Mouse (Mus musculus): ENCODE data around the gene Pxdn. TPM values are rescaled to one million over a fixed set of nuclear protein-coding genes. Genes with fewer than 3 reads are reported as not detected.

Pxdn gene
- polyA plus RNA-seq, 1 experiment from 2014 or later = not detected

DNA sequence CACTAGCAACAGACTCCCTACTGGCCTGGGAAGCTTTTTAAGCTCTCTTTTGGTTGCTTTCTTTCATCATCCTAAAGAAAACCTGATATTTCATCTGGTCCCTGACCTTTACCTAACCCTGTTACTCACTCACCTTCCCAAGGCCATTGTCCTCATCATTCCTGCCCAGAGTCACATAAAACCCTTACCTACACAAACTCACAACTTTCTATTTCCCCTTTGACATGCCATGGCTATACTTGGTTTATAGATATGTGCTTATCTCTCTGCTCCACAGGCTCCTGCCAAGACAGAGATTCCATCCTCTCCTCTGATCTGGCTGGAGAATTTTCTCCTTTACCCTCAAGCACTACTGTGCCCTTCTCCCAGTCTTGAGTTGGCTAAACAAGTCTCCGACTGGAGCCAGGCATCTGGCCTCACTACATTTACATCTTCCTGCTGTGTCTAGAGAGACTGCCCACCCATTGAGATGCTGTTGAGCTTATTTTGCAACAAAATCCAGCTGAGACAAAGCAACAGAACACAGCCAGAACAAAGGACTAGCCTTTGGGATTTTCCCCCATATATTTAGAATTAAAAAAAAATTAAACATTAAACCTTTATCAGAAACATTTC lies 124.2 kb downstream of the Pxdn start:
- 38% methylated on average over 1 of the region's 1 CpGs for WGBS (ENCODE audit: missing documents)
- Histone ChIP-seq H3K79me2 (ENCODE audit: inconsistent target) (no peaks in the 10 kb centered on the region), H3K4me3 (ENCODE audit: inconsistent target) (no peak overlapping the region), H3K27ac (no peak overlapping the region), H3K36me3 (ENCODE audit: inconsistent target) (no peaks in the 10 kb centered on the region)

DNA sequence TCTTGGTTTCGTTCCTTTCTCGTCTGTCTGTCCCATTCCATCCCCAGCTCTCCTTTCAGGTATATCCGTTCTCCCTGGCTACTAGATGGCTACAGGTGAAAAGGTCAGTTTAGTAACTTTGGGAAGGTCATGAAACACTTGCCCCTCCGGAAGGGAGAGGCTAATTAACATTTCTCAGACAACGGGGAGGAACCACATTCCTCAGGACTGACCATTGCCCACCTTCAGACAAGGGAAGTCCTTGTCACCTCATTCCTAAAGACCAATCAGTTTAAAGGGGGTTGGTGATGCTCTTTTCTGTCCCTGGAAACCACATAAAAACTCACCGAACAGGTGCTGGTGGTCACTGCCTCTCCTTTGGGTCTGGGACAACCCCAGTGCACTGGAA lies 124.7 kb downstream of the Pxdn start:
- H3K79me2 ChIP-seq (ENCODE audit: inconsistent target) = no peaks in the 10 kb centered on the region
- no peak overlapping the region for H3K4me3 ChIP-seq (ENCODE audit: inconsistent target)
- WGBS (ENCODE audit: missing documents) = 56% methylated on average over 6 of the region's 6 CpGs
- H3K36me3 ChIP-seq (ENCODE audit: inconsistent target) = no peaks in the 10 kb centered on the region
- H3K27ac ChIP-seq = no peak overlapping the region

Other genes with a start within 250 kb of the Pxdn start
- gene Tpo, start 195.0 kb downstream of the Pxdn start, polyA plus RNA-seq (2018) = not detected in 3 replicates